Mouse (Mus musculus): Measurements from ENCODE around the gene Sorcs3. TPM values are rescaled to one million over a fixed set of nuclear protein-coding genes. Genes with fewer than 3 reads are reported as not detected.
A peak's percentile ranks its signal among the peaks of the same experiment; 100 is the strongest.

Gene Sorcs3
- polyA plus RNA-seq, 1 experiment from 2014 or later: 4.8 TPM

GRCm38 (mm10) chr19:48703763-48704162 is 497.9 kb downstream of the Sorcs3 start:
- no peak overlapping the region for H3K9ac ChIP-seq (ENCODE audit: low read depth, low read length)
- no peaks in the 10 kb centered on the region for H3K36me3 ChIP-seq (ENCODE audit: control insufficient read depth, insufficient read depth, low read length)
- 89% methylated on average over 2 of the region's 2 CpGs for WGBS
- H3K4me2 ChIP-seq (replicated peaks; ENCODE audit: low read depth, low read length): no peak overlapping the region
- no peaks in the 10 kb centered on the region for H3K27me3 ChIP-seq (ENCODE audit: control insufficient read depth, insufficient read depth, low read length)
- H3K9me3 ChIP-seq (ENCODE audit: control insufficient read depth, low read length): no peaks in the 10 kb centered on the region
- ATAC-seq (ENCODE audit: low FRiP score) (no peak), DNase-seq (ENCODE audit: low spot score) (no peak)
- no peak overlapping the region for H3K27ac ChIP-seq (ENCODE audit: low read depth, low read length)
- no peak overlapping the region for H3K4me3 ChIP-seq (ENCODE audit: low read depth, low read length)
- H3K4me1 ChIP-seq (replicated peaks; ENCODE audit: control insufficient read depth, insufficient read depth, low read length): no peaks in the 10 kb centered on the region

- ATAC-seq (ENCODE audit: low FRiP score): no peak
- H3K36me3 ChIP-seq (ENCODE audit: control insufficient read depth, insufficient read depth, low read length): no peaks in the 10 kb centered on the region
- no peaks in the 10 kb centered on the region for H3K9me3 ChIP-seq (ENCODE audit: control insufficient read depth, low read length)
- H3K27ac ChIP-seq (ENCODE audit: low read depth, low read length): no peak overlapping the region
- H3K4me2 ChIP-seq (replicated peaks; ENCODE audit: low read depth, low read length): no peak overlapping the region
- WGBS: 21% methylated on average over 1 of the region's 1 CpGs
- no peaks in the 10 kb centered on the region for H3K4me1 ChIP-seq (replicated peaks; ENCODE audit: control insufficient read depth, insufficient read depth, low read length)
- H3K4me3 ChIP-seq (ENCODE audit: low read depth, low read length): no peak overlapping the region
- no peak overlapping the region for H3K9ac ChIP-seq (ENCODE audit: low read depth, low read length)
- H3K27me3 ChIP-seq (ENCODE audit: control insufficient read depth, insufficient read depth, low read length): no peaks in the 10 kb centered on the region
- DNase-seq (ENCODE audit: low spot score): peak; percentile 27
Measured at GRCm38 (mm10) chr19:48706267-48706923, 500.6 kb downstream of the Sorcs3 start.

GRCm38 (mm10) chr19:48706924-48707320 is 501.1 kb downstream of the Sorcs3 start:
- ATAC-seq (ENCODE audit: low FRiP score) (no peak), DNase-seq (ENCODE audit: low spot score) (no peak)
- H3K27ac ChIP-seq (ENCODE audit: low read depth, low read length): no peak overlapping the region
- H3K4me3 ChIP-seq (ENCODE audit: low read depth, low read length): no peak overlapping the region
- WGBS: 95% methylated on average over 1 of the region's 1 CpGs
- H3K9ac ChIP-seq (ENCODE audit: low read depth, low read length): no peak overlapping the region
- H3K4me1 ChIP-seq (replicated peaks; ENCODE audit: control insufficient read depth, insufficient read depth, low read length): no peaks in the 10 kb centered on the region
- no peaks in the 10 kb centered on the region for H3K36me3 ChIP-seq (ENCODE audit: control insufficient read depth, insufficient read depth, low read length)
- H3K4me2 ChIP-seq (replicated peaks; ENCODE audit: low read depth, low read length): no peak overlapping the region
- no peaks in the 10 kb centered on the region for H3K9me3 ChIP-seq (ENCODE audit: control insufficient read depth, low read length)
- H3K27me3 ChIP-seq (ENCODE audit: control insufficient read depth, insufficient read depth, low read length): no peaks in the 10 kb centered on the region

- Histone ChIP-seq H3K9ac (ENCODE audit: low read depth, low read length) (0 out of 2 replicates have a peak overlapping the region, but pooled peaks have one; percentile 7), H3K4me1 (replicated peaks; ENCODE audit: control insufficient read depth, insufficient read depth, low read length) (0 out of 2 replicates have a peak, but pooled peaks cover 2% of the 10 kb centered on the region), H3K27me3 (ENCODE audit: control insufficient read depth, insufficient read depth, low read length) (no peaks in the 10 kb centered on the region), H3K36me3 (ENCODE audit: control insufficient read depth, insufficient read depth, low read length) (no peaks in the 10 kb centered on the region), H3K9me3 (ENCODE audit: control insufficient read depth, low read length) (no peaks in the 10 kb centered on the region), H3K27ac (ENCODE audit: low read depth, low read length) (0 out of 2 replicates have a peak overlapping the region, but pooled peaks have one; percentile 4), H3K4me2 (replicated peaks; ENCODE audit: low read depth, low read length) (no peak overlapping the region), H3K4me3 (ENCODE audit: low read depth, low read length) (no peak overlapping the region)
- DNase-seq (ENCODE audit: low spot score) (peak; percentile 33), ATAC-seq (ENCODE audit: low FRiP score) (peak; percentile 84)
- 24% methylated on average over 6 of the region's 6 CpGs for WGBS
Measured at GRCm38 (mm10) chr19:48725851-48726419, 520.1 kb downstream of the Sorcs3 start.

GRCm38 (mm10) chr19:48727048-48727447 is 521.2 kb downstream of the Sorcs3 start:
- Histone ChIP-seq H3K27me3 (ENCODE audit: control insufficient read depth, insufficient read depth, low read length) (no peaks in the 10 kb centered on the region), H3K4me1 (replicated peaks; ENCODE audit: control insufficient read depth, insufficient read depth, low read length) (0 out of 2 replicates have a peak, but pooled peaks cover 2% of the 10 kb centered on the region), H3K27ac (ENCODE audit: low read depth, low read length) (no peak overlapping the region), H3K4me2 (replicated peaks; ENCODE audit: low read depth, low read length) (no peak overlapping the region), H3K9me3 (ENCODE audit: control insufficient read depth, low read length) (no peaks in the 10 kb centered on the region), H3K9ac (ENCODE audit: low read depth, low read length) (no peak overlapping the region), H3K4me3 (ENCODE audit: low read depth, low read length) (no peak overlapping the region), H3K36me3 (ENCODE audit: control insufficient read depth, insufficient read depth, low read length) (no peaks in the 10 kb centered on the region)
- DNase-seq (ENCODE audit: low spot score) (no peak), ATAC-seq (ENCODE audit: low FRiP score) (no peak)
- WGBS: 49% methylated on average over 3 of the region's 3 CpGs

- 91% methylated on average over 5 of the region's 5 CpGs for WGBS
- DNase-seq (ENCODE audit: low spot score) (no peak), ATAC-seq (ENCODE audit: low FRiP score) (no peak)
- Histone ChIP-seq H3K27me3 (ENCODE audit: control insufficient read depth, insufficient read depth, low read length) (no peaks in the 10 kb centered on the region), H3K9me3 (ENCODE audit: control insufficient read depth, low read length) (no peaks in the 10 kb centered on the region), H3K4me3 (ENCODE audit: low read depth, low read length) (no peak overlapping the region), H3K4me2 (replicated peaks; ENCODE audit: low read depth, low read length) (no peak overlapping the region), H3K9ac (ENCODE audit: low read depth, low read length) (no peak overlapping the region), H3K27ac (ENCODE audit: low read depth, low read length) (no peak overlapping the region), H3K4me1 (replicated peaks; ENCODE audit: control insufficient read depth, insufficient read depth, low read length) (0 out of 2 replicates have a peak, but pooled peaks cover 2% of the 10 kb centered on the region), H3K36me3 (ENCODE audit: control insufficient read depth, insufficient read depth, low read length) (no peaks in the 10 kb centered on the region)
Measured at GRCm38 (mm10) chr19:48727601-48728000, 521.8 kb downstream of the Sorcs3 start.

- no peak overlapping the region for H3K4me3 ChIP-seq (ENCODE audit: low read depth, low read length)
- no peaks in the 10 kb centered on the region for H3K9me3 ChIP-seq (ENCODE audit: control insufficient read depth, low read length)
- no peaks in the 10 kb centered on the region for H3K36me3 ChIP-seq (ENCODE audit: control insufficient read depth, insufficient read depth, low read length)
- ATAC-seq (ENCODE audit: low FRiP score): no peak
- 89% methylated on average over 10 of the region's 10 CpGs for WGBS
- H3K9ac ChIP-seq (ENCODE audit: low read depth, low read length): no peak overlapping the region
- 0 out of 2 replicates have a peak, but pooled peaks cover 2% of the 10 kb centered on the region for H3K4me1 ChIP-seq (replicated peaks; ENCODE audit: control insufficient read depth, insufficient read depth, low read length)
- H3K4me2 ChIP-seq (replicated peaks; ENCODE audit: low read depth, low read length): no peak overlapping the region
- H3K27ac ChIP-seq (ENCODE audit: low read depth, low read length): no peak overlapping the region
- H3K27me3 ChIP-seq (ENCODE audit: control insufficient read depth, insufficient read depth, low read length): no peaks in the 10 kb centered on the region
- DNase-seq (ENCODE audit: low spot score): no peak
Measured at GRCm38 (mm10) chr19:48731731-48732130, 525.9 kb downstream of the Sorcs3 start.

GRCm38 (mm10) chr19:48734370-48734769 is 528.5 kb downstream of the Sorcs3 start:
- DNase-seq (ENCODE audit: low spot score) (no peak), ATAC-seq (ENCODE audit: low FRiP score) (no peak)
- WGBS: 43% methylated on average over 4 of the region's 4 CpGs
- no peaks in the 10 kb centered on the region for H3K27me3 ChIP-seq (ENCODE audit: control insufficient read depth, insufficient read depth, low read length)
- H3K4me3 ChIP-seq (ENCODE audit: low read depth, low read length): no peak overlapping the region
- H3K9me3 ChIP-seq (ENCODE audit: control insufficient read depth, low read length): no peaks in the 10 kb centered on the region
- no peaks in the 10 kb centered on the region for H3K4me1 ChIP-seq (replicated peaks; ENCODE audit: control insufficient read depth, insufficient read depth, low read length)
- no peak overlapping the region for H3K27ac ChIP-seq (ENCODE audit: low read depth, low read length)
- no peaks in the 10 kb centered on the region for H3K36me3 ChIP-seq (ENCODE audit: control insufficient read depth, insufficient read depth, low read length)
- H3K9ac ChIP-seq (ENCODE audit: low read depth, low read length): no peak overlapping the region
- no peak overlapping the region for H3K4me2 ChIP-seq (replicated peaks; ENCODE audit: low read depth, low read length)

- Histone ChIP-seq H3K4me1 (replicated peaks; ENCODE audit: control insufficient read depth, insufficient read depth, low read length) (no peaks in the 10 kb centered on the region), H3K4me3 (ENCODE audit: low read depth, low read length) (no peak overlapping the region), H3K27me3 (ENCODE audit: control insufficient read depth, insufficient read depth, low read length) (no peaks in the 10 kb centered on the region), H3K9me3 (ENCODE audit: control insufficient read depth, low read length) (no peaks in the 10 kb centered on the region), H3K9ac (ENCODE audit: low read depth, low read length) (no peak overlapping the region), H3K4me2 (replicated peaks; ENCODE audit: low read depth, low read length) (no peak overlapping the region), H3K27ac (ENCODE audit: low read depth, low read length) (no peak overlapping the region), H3K36me3 (ENCODE audit: control insufficient read depth, insufficient read depth, low read length) (no peaks in the 10 kb centered on the region)
- WGBS: 36% methylated on average over 2 of the region's 2 CpGs
- ATAC-seq (ENCODE audit: low FRiP score) (no peak), DNase-seq (ENCODE audit: low spot score) (no peak)
Measured at GRCm38 (mm10) chr19:48737554-48737953, 531.7 kb downstream of the Sorcs3 start.
